Mouse (Mus musculus): ENCODE results near the gene Anks1.

DNA sequence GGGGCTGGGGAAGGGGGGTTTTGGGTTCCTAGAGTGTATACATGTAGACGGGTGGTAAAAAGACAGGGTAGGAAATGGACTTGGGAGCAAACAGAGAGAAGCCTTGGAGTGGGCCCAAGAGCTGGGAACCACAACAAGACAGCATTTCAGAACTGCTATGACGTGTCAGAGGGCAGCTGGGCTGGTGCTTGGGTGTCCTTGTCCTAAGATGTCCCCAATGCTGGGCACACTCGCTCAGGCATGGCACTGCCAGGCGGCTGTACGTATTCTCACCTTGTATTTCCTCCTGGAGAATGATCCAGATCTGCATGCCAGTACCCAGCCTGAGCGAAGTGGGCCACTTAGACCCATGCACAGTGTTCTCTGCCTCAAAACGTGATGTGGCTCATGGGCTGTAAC is 100.6 kb downstream of the Anks1 start:
- TF ChIP-seq CTCF (conservative IDR thresholded peaks at IDR 0.05; ENCODE audit: low read length) (no peak), NANOG (IDR thresholded peaks at IDR 0.05; ENCODE audit: borderline replicate concordance, low read length) (no peak), POU5F1 (IDR thresholded peaks at IDR 0.05; ENCODE audit: borderline replicate concordance, low read length) (no peak)

Measured in E14TG2a.4 (cell line).